Mouse (Mus musculus) brain, adult 10 weeks (tissue): ENCODE data around the gene Sox13. TPM values are rescaled to one million over a fixed set of nuclear protein-coding genes. Genes with fewer than 3 reads are reported as not detected.

ENCODE experiments used
- polyA plus RNA-seq: library from polyadenylated mRNA; stranded (reverse); fragments of 350-450 nt; fragmentation: Illumina TruSeq; extraction: RNeasy Lipid Tissue Mini Kit (QIAGEN cat#74804); gene quantifications from one replicate; pipeline ENCODE4 v1.2.3, GENCODE M21; 2015; ENCODE audit warnings: low read depth, low replicate concordance

The Sox13 gene
- polyA plus RNA-seq, result 7.4 TPM

DNA sequence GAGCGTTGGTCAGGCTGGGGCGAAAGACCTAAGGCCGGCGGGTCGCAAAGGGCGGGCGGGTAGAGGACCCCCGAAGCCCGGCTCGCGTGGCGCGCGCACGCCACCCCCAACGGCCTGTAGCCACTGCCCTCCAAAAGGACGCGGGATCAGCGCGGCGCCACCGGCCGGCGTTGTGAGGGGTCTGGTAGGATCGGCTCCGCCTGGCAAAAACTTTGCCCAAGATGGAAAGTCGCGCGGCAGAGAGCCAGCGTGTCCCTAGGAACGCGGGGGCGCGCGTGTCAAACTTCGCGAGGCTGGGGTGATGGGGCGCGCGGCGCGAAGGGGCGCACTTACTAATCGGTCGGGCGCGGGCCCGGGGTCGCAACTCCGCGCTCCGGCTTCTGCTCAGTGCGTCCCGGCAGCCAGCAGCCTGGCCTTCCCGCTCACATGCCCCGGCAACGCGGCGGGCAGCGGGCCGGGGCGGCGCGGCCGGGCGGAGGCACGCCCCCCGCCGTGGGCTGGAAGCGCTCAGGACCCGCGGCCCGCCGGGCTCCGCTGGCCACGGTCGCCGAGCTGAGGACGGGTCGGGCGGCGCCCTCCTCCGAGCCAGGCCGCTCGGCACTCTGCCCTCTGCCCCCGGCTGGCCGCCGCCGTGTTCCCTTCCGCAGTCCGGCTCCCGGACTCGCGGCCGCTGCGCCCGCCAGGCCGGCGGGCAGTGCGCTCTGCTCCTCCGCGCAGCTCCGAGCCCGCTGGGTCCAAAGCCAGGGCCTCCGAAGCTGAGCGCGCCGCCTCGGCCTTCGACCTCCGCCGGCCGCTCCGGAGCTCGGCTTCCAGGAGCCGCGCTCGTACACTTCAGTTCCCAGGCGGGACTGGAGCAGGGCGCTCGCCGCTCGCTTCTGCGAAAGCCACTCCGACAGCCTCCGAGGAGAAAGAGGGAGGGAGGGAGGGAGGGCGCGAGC, at the start of gene Sox13:
Gene Sox13, minus strand, starts transcription at position 835 of the 938 bp plus-strand sequence.

DNA sequence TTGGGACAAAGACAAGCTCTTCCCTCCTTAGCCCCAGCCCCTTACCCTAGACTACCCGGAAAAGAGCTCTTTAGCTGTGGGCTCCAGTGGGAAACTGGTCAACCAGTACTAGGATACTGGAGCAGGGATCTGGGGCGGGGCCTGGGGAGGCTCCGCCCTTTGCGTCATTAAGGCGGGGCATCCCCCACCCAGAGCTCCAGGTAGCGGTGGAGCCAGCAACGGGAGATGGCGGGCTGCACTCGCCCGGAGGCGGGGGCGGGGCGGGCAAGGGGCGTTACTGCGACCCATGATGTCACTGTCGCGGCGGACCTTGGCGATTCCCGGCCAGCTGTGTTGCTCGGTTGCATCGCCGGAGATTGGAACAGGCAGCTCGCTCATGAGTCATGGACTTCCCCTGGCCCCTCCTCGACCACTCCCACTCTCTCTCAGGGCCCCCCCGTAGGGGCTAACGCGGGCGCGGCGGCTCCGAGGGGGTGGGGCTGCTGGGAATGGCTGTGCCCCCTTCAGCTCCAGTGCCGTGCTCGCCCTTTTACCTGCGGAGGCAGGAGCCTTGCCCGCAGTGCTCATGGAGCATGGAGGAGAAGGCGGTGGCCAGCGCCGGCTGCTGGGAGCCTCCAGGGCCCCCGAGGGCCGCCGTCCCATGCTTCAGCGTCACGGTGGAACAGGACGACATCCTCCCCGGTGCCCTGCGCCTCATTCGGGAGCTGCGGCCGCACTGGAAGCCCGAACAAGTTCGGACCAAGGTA, 60.7 kb downstream of the Sox13 start, which contains the start of gene Etnk2:
Gene Etnk2, plus strand, starts transcription at position 297 of the 746 bp plus-strand sequence.

DNA sequence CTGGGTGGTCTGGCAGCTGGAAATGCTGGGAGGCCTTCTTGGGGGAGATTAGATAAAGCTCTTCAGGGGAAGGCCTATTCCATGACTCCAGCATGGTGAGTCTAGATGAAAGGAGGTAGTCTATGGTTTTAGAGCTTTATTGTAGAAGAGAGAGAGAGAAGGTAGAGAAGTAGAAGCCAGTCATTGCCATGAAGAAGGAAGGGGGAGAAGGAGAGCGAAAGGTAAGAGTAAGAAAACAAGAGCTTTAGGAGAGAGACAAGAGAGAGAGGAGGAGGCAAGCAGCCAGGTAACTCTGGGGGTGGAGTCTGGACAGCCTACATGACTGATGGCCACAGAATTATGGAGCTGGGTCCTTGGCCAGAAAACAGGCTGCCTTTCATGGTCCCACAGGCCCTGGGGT, 74.0 kb downstream of the Sox13 start, which contains the start of gene Ren1:
Gene Ren1, plus strand, starts transcription at position 301 of the 400 bp plus-strand sequence.

Other genes starting within 250 kb of the Sox13 start
- 0.34 TPM for gene Golt1a, start 114.6 kb downstream of the Sox13 start, polyA plus RNA-seq
- gene Kiss1, start 102.5 kb downstream of the Sox13 start, polyA plus RNA-seq, result not detected
- not detected for gene Ren1, start 73.9 kb downstream of the Sox13 start, polyA plus RNA-seq
- gene Etnk2, start 60.8 kb downstream of the Sox13 start, polyA plus RNA-seq, result 8.3 TPM
- gene Snrpe, start 185.9 kb upstream of the Sox13 start, polyA plus RNA-seq, result 156 TPM
- 10.9 TPM for gene Zbed6, start 236.5 kb upstream of the Sox13 start, polyA plus RNA-seq
- 7.4 TPM for gene Gm38394, start 236.9 kb upstream of the Sox13 start, polyA plus RNA-seq